Mouse (Mus musculus) mouse trophoblast stem cell (cell line): Measurements from ENCODE around the gene Cdan1.

Experiments
- in situ Hi-C, 2 experiments: fragments of 300-500 bp; cut with MseI, MboI; formaldehyde crosslinking; loops; 2 replicates in 1 of 2; 3 replicates in 1 of 2; pipeline ENCODE4 v1.15.1; 2025

The Cdan1 gene

DNA sequence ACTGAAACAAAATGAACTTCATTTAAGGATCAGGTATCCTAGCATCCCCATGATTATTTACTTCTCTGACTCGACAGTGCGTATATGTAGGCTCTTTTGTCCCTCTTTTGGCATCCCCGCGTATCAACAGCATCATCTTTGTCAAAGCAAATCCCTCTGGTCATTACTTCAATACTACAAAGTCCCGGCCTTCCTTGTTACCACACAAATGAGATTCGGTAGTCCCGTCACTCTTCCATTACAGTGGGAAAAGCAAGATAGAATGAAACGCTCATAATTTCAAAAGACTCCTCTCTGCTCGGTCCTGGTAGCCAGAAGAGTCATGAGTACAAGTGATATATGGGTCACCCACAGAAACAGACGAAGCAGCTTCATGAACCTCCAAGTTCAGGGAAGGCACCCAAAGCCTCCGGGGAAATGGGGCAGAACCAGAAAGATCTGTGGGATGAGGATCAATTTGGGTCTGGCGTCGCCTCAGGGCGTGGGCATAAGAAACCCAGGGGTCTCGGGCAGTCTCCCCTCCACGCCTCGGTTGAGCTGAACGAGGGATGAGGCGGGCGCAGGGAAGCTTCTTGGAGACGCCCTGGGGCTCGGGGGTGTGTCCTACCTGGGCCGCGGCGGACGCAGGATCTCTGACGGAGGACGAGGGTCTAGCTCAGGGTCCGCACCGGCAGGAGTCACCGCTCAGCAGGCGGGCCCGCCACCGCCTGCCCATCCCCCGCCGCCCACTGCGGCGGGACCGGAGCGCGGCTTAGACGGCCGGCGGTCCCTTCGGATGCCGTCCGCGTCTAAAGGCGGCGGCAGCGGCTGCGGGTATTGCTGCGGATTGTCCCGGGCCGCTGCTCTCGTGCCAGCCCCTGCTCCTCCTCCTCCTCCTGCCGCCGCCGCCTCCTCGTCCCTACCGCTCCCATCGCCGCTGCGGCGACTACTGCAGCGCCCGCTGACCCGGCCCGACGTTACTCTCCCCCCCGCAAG, at the start of gene Cdan1:
Gene Cdan1, minus strand, starts transcription at position 680 of the 975 bp plus-strand sequence.
- in situ Hi-C loops, result no loop called here

DNA sequence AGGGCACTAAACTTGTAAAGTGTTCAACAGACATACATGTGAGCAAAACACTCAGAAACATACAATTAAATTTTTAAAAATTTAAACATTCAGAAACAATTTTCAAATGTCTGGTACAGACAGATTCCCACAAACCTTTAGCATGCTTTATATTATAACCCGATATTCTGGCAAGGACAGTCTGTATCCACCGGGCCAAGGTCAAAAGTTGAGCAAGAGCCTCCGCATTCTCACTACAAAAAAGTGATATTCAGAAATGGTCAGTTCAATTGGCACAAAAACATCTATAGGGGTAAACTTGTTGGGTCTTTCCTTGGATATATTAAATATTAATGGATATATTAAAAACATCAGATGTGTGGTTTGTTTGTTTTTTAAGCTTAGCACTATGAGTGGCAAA, 46.4 kb upstream of the Cdan1 start:
- in situ Hi-C loops, result no loop called here

DNA sequence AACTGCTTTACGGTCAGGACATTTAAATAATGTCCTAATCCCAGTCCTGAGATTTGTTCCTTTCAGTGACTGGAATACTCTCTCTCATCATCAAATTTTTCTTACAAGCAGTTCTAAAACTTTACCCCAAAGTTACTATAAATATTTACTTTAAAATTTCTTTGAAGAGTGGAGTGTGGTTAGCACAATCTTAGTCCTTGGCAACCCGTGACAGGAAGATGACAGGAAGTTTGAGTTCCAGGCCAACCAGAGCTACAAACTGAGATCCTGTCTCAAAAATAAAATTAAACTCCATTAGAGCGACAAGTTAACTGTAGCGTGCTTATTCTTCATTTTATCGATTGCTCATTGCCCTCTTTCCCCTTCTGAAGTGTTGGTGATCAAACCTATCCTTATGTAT, 37.7 kb upstream of the Cdan1 start:
- in situ Hi-C loops, result no loop called here

- in situ Hi-C loops, result no loop called here
These were observed 23.3 kb upstream of the Cdan1 start for GRCm38 (mm10) chr2:120873192-120873591.

- in situ Hi-C loops, result no loop called here
These were observed 21.8 kb upstream of the Cdan1 start for GRCm38 (mm10) chr2:120871447-120872336.

DNA sequence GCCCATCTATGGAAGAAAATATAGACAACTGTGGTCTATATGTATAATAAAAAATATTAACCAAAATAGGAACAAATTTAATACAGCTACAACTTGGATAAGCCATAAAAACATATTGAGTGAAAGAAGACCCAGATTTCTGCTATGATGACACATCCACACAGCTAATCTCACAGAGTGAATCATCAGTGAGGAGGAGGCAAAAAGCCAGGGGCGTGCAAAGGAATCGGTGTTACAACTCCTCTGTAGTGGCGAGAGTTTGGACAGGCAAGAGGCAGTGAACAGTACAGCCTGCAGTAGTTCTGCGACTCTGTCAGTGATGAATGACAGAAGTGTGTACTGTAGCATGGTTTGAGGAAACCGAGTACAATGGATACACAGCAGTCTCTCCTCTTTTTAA, 17.4 kb upstream of the Cdan1 start:
- in situ Hi-C loops, result no loop called here

GRCm38 (mm10) chr2:120866561-120866960, 16.6 kb upstream of the Cdan1 start:
- in situ Hi-C loops, result no loop called here

DNA sequence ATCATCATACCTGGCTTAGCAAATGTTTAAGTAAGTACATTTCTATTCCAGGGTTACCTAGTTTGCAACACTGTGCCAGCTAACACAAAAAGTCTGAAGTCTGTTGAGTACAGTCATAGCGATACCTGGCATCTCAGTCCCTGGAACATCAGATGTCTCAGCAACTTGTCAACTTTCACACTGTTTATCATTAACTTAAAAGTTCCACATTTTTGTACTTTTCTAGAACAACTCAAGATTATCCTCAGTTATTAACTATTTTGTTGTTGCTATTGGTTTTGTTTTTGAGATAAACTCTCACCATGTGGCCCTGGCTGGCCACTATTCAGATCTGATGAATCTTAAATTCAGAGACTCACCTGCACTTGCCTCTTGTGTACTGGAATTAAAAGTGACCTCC, 13.5 kb upstream of the Cdan1 start:
- in situ Hi-C loops, result no loop called here

DNA sequence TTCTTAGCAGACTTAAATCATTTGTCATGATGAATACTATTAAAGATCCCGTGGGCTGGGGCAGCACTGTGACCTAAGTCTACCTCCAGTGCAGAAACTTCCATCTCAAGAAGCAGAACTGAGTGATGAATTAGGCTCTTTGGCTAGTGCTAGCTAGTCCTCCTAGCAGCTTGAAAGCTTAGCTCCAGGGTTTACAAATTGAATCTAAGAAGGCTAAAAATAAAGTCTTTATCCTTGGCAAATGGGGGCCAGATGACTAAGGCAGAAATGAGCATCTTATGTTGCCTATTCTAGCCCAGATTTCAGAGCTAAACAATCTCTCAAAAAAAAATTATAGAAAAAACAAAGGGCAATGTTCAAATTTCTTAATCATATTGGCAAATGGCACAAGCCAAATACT, 10.8 kb upstream of the Cdan1 start:
- in situ Hi-C loops, result no loop called here

DNA sequence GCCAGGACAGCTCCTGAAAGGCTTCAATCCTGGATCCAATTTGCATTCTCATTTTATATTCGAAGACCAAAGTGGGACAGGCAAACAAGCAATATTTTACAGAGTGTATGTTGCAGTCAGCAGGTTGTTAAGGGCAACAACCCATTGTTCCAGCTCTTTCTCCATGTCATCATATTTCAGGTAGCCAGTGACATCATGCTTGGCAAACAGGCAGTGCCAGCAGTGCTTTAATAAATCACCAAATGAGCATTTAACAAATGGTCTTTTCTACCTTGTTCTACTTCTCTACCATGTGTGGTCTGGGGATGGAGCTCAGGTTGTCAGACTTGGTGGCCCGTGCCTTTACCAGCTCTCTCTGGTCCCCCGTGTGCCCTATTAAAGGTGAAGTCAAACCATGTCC, 8.2 kb upstream of the Cdan1 start:
- in situ Hi-C loops, result no loop called here

- in situ Hi-C loops, result no loop called here
These were observed 3.2 kb upstream of the Cdan1 start for GRCm38 (mm10) chr2:120853151-120853550.

DNA sequence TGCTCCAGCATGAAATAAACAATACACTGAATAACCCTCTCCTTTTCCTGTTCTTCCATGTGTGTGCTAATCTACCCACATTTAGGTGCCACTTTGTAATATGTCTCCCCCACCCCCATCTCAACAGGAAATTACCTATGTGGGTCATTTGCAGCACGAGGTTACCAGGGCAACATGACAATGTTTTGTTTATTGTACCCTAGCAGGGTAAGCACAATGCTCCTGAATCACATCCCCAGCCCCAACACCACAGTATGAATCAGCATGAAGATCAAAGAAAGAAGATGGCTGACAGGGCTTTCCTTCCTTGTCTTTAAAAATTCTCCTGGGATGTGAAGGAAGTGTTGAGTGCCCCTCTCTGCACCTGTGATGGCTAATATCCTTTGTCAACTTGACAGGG, 2.7 kb upstream of the Cdan1 start:
- in situ Hi-C loops, result no loop called here

GRCm38 (mm10) chr2:120850424-120851082, 625 bp upstream of the Cdan1 start, which contains the start of gene Ttbk2:
Gene Ttbk2, minus strand, starts transcription at chr2:120850604.
- in situ Hi-C loops, result no loop called here

DNA sequence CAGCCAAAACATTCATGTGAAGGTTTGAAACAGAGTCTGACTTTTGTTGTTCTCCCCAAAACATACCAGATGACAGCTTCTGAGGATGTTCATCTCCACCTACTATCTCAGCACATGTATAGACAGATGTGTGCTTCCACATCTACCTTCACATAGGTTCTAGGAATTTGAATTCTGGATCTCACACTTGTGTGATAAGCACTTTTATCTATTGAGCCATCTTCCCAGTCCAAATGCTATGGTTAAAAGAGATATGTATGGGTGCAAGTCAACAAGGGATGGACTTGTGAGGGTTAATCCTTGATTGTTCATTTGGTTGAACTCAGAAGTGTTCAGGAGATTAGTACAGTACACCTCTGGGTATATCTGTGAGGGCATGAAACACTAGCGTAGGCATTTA, 4.6 kb downstream of the Cdan1 start:
- in situ Hi-C loops, result no loop called here

GRCm38 (mm10) chr2:120843990-120844389, 5.9 kb downstream of the Cdan1 start:
- in situ Hi-C loops, result no loop called here

GRCm38 (mm10) chr2:120841211-120841610, 8.7 kb downstream of the Cdan1 start:
- in situ Hi-C loops, result no loop called here

DNA sequence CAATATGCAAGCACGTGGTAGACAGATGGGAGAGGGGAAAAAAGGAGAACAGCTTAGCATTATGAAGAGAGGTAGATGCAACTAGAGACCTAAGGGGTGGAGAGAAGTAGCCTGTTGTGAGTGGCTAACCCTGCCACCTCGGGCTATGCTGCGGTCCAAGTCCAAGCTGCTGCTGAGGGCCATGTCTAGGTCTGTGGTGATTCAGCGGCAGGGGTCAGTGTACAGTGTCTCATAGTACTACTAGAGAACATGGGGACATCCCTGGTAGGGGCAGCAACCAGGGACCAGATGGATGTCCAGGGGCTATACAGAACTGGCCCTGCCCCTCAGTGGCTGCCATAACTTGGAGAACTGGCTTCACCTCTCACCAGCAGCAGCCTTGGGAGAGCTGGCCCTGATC, 14.8 kb downstream of the Cdan1 start:
- in situ Hi-C loops, result no loop called here

DNA sequence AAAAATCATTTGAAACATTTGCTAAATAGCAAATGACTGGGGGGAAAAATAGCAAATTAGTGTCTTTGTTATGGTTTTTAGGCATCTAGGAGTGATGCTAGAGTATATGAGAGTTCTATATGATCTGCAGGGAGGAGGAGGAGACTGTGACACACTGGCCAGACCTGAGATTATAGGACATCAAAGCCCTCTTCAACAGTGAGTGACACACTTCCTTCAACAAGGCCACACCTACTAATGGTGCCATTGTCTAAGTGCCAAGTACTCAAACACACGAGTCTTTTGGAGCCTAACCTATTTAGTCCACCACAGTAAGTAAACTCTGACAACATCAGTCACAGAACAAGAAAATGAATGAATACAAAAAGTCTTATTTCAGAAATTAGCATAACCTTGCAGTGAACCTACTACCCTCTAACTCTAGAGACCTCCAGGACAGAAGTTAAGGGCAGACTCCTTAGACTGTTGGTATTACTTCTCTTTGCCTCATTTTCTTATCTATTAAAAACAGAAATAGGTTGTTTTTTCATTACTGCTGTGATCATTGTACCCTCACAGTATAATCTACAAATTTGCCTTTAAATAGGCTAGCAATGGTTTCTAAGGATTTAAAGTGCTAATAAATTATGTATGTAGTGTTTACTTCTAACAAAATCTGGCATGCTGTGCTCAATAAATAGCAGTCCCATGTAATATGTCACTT, 22.8 kb downstream of the Cdan1 start:
- in situ Hi-C loops, result no loop called here

DNA sequence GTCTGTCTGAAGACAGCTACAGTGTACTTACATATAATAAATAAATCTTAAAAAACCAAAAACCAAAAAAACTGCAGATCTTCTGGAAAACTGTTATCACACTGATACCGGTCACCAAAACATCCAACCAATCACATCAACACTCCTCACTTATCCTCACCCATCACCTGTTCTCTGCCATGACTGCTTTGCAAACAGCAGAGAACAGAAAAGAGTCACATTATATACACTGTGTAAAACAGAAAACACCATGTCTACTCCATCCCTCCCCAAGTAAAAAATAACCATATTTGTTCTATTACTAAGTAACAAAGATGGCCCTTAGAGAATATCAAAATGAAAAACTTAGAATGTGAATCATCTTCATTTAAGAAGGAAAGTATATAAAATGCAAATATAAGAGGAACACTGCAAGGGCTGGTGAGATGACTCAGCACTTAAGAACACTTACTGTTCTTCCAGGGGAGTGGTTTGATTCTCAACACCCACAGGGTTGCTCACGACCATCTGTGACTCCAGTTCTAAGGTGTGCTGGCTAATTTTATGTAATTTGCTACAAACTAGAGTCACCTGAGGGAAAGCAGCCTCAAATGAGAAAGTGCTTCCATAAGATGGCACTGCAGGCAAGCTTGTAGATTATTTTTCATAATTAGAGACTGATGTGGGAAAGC, 79.5 kb downstream of the Cdan1 start:
- in situ Hi-C loops, result no loop called here

DNA sequence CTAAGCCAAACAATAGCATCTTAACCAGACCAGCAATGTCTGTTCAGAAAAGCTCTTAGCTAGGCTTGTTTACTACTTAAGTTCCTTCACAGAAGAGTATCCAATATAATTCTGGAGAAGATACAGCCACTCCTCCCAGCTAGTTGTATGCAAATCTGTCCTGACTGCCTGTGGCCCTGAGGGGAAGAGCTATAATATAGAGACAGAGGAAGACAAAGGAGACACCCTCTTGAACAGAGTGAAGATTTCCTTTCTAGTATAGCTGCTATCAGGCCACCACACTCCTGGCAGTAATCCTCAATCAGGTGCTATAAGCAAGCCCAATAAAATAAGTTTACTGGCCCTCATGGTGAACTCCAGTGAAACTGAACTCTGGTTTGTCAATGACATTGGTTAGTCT, 88.0 kb downstream of the Cdan1 start:
- in situ Hi-C loops, result no loop called here

DNA sequence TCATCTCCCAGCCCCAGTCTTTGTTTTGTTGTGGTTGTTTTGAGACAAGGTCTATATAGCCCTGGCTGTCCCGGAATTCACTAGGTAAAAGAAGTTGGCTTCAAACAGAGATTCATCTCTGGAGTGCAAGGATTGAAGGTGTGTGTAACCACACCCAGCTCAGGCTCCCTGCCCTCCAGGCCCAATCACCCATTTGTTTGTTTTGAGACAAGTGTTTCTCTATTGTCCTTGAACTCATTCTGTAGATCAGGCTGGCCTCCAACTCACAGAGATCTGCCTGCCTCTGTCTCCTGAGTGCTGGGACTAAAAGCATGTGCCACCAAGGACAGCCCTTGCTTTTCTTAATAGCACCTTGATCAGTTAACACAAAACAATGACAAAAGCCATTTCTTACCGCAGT, 101.9 kb downstream of the Cdan1 start:
- in situ Hi-C loops, result no loop called here
